Mouse (Mus musculus): ENCODE results near the gene Dennd1a. TPM values are rescaled to one million over a fixed set of nuclear protein-coding genes. Genes with fewer than 3 reads are reported as not detected.
A peak's percentile ranks its signal among the peaks of the same experiment; 100 is the strongest.

The Dennd1a gene
- polyA plus RNA-seq, 1 experiment from 2014 or later, result 8.6 TPM

GRCm38 (mm10) chr2:37969713-37970485 is 317.3 kb downstream of the Dennd1a start:
- Histone ChIP-seq H3K27me3 (ENCODE audit: control insufficient read depth, insufficient read depth, low read length) (no peaks in the 10 kb centered on the region), H3K27ac (replicated peaks; ENCODE audit: low read depth, low read length) (no peak overlapping the region), H3K9ac (replicated peaks; ENCODE audit: low read length) (no peak overlapping the region), H3K9me3 (replicated peaks; ENCODE audit: control insufficient read depth, low read length) (no peaks in the 10 kb centered on the region), H3K4me3 (ENCODE audit: low read depth, low read length) (no peak overlapping the region), H3K36me3 (replicated peaks; ENCODE audit: control insufficient read depth, insufficient read depth, low read depth, low read length) (no peaks in the 10 kb centered on the region), H3K4me1 (ENCODE audit: control insufficient read depth, insufficient read depth, low read length) (no peaks in the 10 kb centered on the region), H3K4me2 (ENCODE audit: low read depth, low read length) (no peak overlapping the region)
- WGBS, result 50% methylated on average over 5 of the region's 5 CpGs
- DNase-seq (ENCODE audit: low spot score), result no peak
- ATAC-seq (replicated peaks; ENCODE audit: insufficient number of reproducible peaks, low FRiP score, low TSS enrichment, low read depth), result no peak

- Histone ChIP-seq H3K36me3 (replicated peaks; ENCODE audit: control insufficient read depth, insufficient read depth, low read depth, low read length) (no peaks in the 10 kb centered on the region), H3K4me2 (ENCODE audit: low read depth, low read length) (no peak overlapping the region), H3K9ac (replicated peaks; ENCODE audit: low read length) (no peak overlapping the region), H3K9me3 (replicated peaks; ENCODE audit: control insufficient read depth, low read length) (no peaks in the 10 kb centered on the region), H3K4me1 (ENCODE audit: control insufficient read depth, insufficient read depth, low read length) (no peaks in the 10 kb centered on the region), H3K27ac (replicated peaks; ENCODE audit: low read depth, low read length) (no peak overlapping the region), H3K4me3 (ENCODE audit: low read depth, low read length) (no peak overlapping the region), H3K27me3 (ENCODE audit: control insufficient read depth, insufficient read depth, low read length) (no peaks in the 10 kb centered on the region)
- no peak for DNase-seq (ENCODE audit: low spot score)
- no peak for ATAC-seq (replicated peaks; ENCODE audit: insufficient number of reproducible peaks, low FRiP score, low TSS enrichment, low read depth)
- WGBS, result 81% methylated on average over 4 of the region's 4 CpGs
These were observed 322.7 kb downstream of the Dennd1a start for GRCm38 (mm10) chr2:37964534-37964933.

GRCm38 (mm10) chr2:37963362-37963761 is 323.8 kb downstream of the Dennd1a start:
- ATAC-seq (replicated peaks; ENCODE audit: insufficient number of reproducible peaks, low FRiP score, low TSS enrichment, low read depth) (no peak), DNase-seq (ENCODE audit: low spot score) (no peak)
- H3K4me1 ChIP-seq (ENCODE audit: control insufficient read depth, insufficient read depth, low read length), result no peaks in the 10 kb centered on the region
- H3K36me3 ChIP-seq (replicated peaks; ENCODE audit: control insufficient read depth, insufficient read depth, low read depth, low read length), result no peaks in the 10 kb centered on the region
- no peaks in the 10 kb centered on the region for H3K9me3 ChIP-seq (replicated peaks; ENCODE audit: control insufficient read depth, low read length)
- H3K27me3 ChIP-seq (ENCODE audit: control insufficient read depth, insufficient read depth, low read length), result no peaks in the 10 kb centered on the region
- H3K4me2 ChIP-seq (ENCODE audit: low read depth, low read length), result no peak overlapping the region
- WGBS, result 37% methylated on average over 4 of the region's 4 CpGs
- H3K27ac ChIP-seq (replicated peaks; ENCODE audit: low read depth, low read length), result no peak overlapping the region
- H3K4me3 ChIP-seq (ENCODE audit: low read depth, low read length), result no peak overlapping the region
- H3K9ac ChIP-seq (replicated peaks; ENCODE audit: low read length), result no peak overlapping the region

GRCm38 (mm10) chr2:37948424-37948823 is 338.8 kb downstream of the Dennd1a start:
- no peaks in the 10 kb centered on the region for H3K9me3 ChIP-seq (replicated peaks; ENCODE audit: control insufficient read depth, low read length)
- no peaks in the 10 kb centered on the region for H3K27me3 ChIP-seq (ENCODE audit: control insufficient read depth, insufficient read depth, low read length)
- 27% methylated on average over 2 of the region's 2 CpGs for WGBS
- no peak overlapping the region for H3K4me3 ChIP-seq (ENCODE audit: low read depth, low read length)
- H3K4me2 ChIP-seq (ENCODE audit: low read depth, low read length), result no peak overlapping the region
- DNase-seq (ENCODE audit: low spot score) (no peak), ATAC-seq (replicated peaks; ENCODE audit: insufficient number of reproducible peaks, low FRiP score, low TSS enrichment, low read depth) (no peak)
- H3K36me3 ChIP-seq (replicated peaks; ENCODE audit: control insufficient read depth, insufficient read depth, low read depth, low read length), result no peaks in the 10 kb centered on the region
- H3K4me1 ChIP-seq (ENCODE audit: control insufficient read depth, insufficient read depth, low read length), result no peaks in the 10 kb centered on the region
- no peak overlapping the region for H3K9ac ChIP-seq (replicated peaks; ENCODE audit: low read length)
- H3K27ac ChIP-seq (replicated peaks; ENCODE audit: low read depth, low read length), result no peak overlapping the region

- H3K4me2 ChIP-seq (ENCODE audit: low read depth, low read length), result no peak overlapping the region
- no peak for ATAC-seq (replicated peaks; ENCODE audit: insufficient number of reproducible peaks, low FRiP score, low TSS enrichment, low read depth)
These were observed 341.4 kb downstream of the Dennd1a start for GRCm38 (mm10) chr2:37945598-37946336.

GRCm38 (mm10) chr2:37942906-37943305 is 344.3 kb downstream of the Dennd1a start:
- Histone ChIP-seq H3K27me3 (ENCODE audit: control insufficient read depth, insufficient read depth, low read length) (no peaks in the 10 kb centered on the region), H3K4me3 (ENCODE audit: low read depth, low read length) (no peak overlapping the region), H3K27ac (replicated peaks; ENCODE audit: low read depth, low read length) (no peak overlapping the region), H3K4me1 (ENCODE audit: control insufficient read depth, insufficient read depth, low read length) (no peaks in the 10 kb centered on the region), H3K4me2 (ENCODE audit: low read depth, low read length) (no peak overlapping the region), H3K9ac (replicated peaks; ENCODE audit: low read length) (no peak overlapping the region), H3K9me3 (replicated peaks; ENCODE audit: control insufficient read depth, low read length) (no peaks in the 10 kb centered on the region), H3K36me3 (replicated peaks; ENCODE audit: control insufficient read depth, insufficient read depth, low read depth, low read length) (no peaks in the 10 kb centered on the region)
- DNase-seq (ENCODE audit: low spot score) (no peak), ATAC-seq (replicated peaks; ENCODE audit: insufficient number of reproducible peaks, low FRiP score, low TSS enrichment, low read depth) (no peak)
- WGBS, result 78% methylated on average over 2 of the region's 2 CpGs

More at GRCm38 (mm10) chr2:37945598-37946336, 341.4 kb downstream of the Dennd1a start:
- Histone ChIP-seq H3K9ac (replicated peaks; ENCODE audit: low read length) (no peak overlapping the region), H3K9me3 (replicated peaks; ENCODE audit: control insufficient read depth, low read length) (no peaks in the 10 kb centered on the region), H3K4me3 (ENCODE audit: low read depth, low read length) (no peak overlapping the region), H3K27ac (replicated peaks; ENCODE audit: low read depth, low read length) (no peak overlapping the region), H3K36me3 (replicated peaks; ENCODE audit: control insufficient read depth, insufficient read depth, low read depth, low read length) (no peaks in the 10 kb centered on the region), H3K27me3 (ENCODE audit: control insufficient read depth, insufficient read depth, low read length) (no peaks in the 10 kb centered on the region), H3K4me1 (ENCODE audit: control insufficient read depth, insufficient read depth, low read length) (no peaks in the 10 kb centered on the region)
- DNase-seq (ENCODE audit: low spot score), result peak; percentile 27
- WGBS, result 51% methylated on average over 9 of the region's 9 CpGs

GRCm38 (mm10) chr2:37941741-37942140 is 345.4 kb downstream of the Dennd1a start:
- no peak for ATAC-seq (replicated peaks; ENCODE audit: insufficient number of reproducible peaks, low FRiP score, low TSS enrichment, low read depth)
- H3K4me3 ChIP-seq (ENCODE audit: low read depth, low read length), result no peak overlapping the region
- no peaks in the 10 kb centered on the region for H3K4me1 ChIP-seq (ENCODE audit: control insufficient read depth, insufficient read depth, low read length)
- no peaks in the 10 kb centered on the region for H3K27me3 ChIP-seq (ENCODE audit: control insufficient read depth, insufficient read depth, low read length)
- no peak for DNase-seq (ENCODE audit: low spot score)
- no peak overlapping the region for H3K4me2 ChIP-seq (ENCODE audit: low read depth, low read length)
- H3K9me3 ChIP-seq (replicated peaks; ENCODE audit: control insufficient read depth, low read length), result no peaks in the 10 kb centered on the region
- no peaks in the 10 kb centered on the region for H3K36me3 ChIP-seq (replicated peaks; ENCODE audit: control insufficient read depth, insufficient read depth, low read depth, low read length)
- no peak overlapping the region for H3K27ac ChIP-seq (replicated peaks; ENCODE audit: low read depth, low read length)
- H3K9ac ChIP-seq (replicated peaks; ENCODE audit: low read length), result no peak overlapping the region

GRCm38 (mm10) chr2:37940845-37941361 is 346.3 kb downstream of the Dennd1a start:
- DNase-seq (ENCODE audit: low spot score) (no peak), ATAC-seq (replicated peaks; ENCODE audit: insufficient number of reproducible peaks, low FRiP score, low TSS enrichment, low read depth) (no peak)
- Histone ChIP-seq H3K4me3 (ENCODE audit: low read depth, low read length) (no peak overlapping the region), H3K27me3 (ENCODE audit: control insufficient read depth, insufficient read depth, low read length) (no peaks in the 10 kb centered on the region), H3K9me3 (replicated peaks; ENCODE audit: control insufficient read depth, low read length) (no peaks in the 10 kb centered on the region), H3K4me1 (ENCODE audit: control insufficient read depth, insufficient read depth, low read length) (no peaks in the 10 kb centered on the region), H3K9ac (replicated peaks; ENCODE audit: low read length) (no peak overlapping the region), H3K4me2 (ENCODE audit: low read depth, low read length) (no peak overlapping the region), H3K27ac (replicated peaks; ENCODE audit: low read depth, low read length) (no peak overlapping the region), H3K36me3 (replicated peaks; ENCODE audit: control insufficient read depth, insufficient read depth, low read depth, low read length) (no peaks in the 10 kb centered on the region)
- WGBS, result 91% methylated on average over 4 of the region's 4 CpGs

Data from embryonic facial prominence, embryonic 11.5 days (tissue).